Mouse (Mus musculus) MEL (cell line): ENCODE results near the gene Brinp3.

Experiments
- CHD1 ChIP-seq: IDR thresholded peaks from 2 replicates; pipeline ENCODE4 v1.6.1; 2012; ENCODE audit warnings: low read depth, mild to moderate bottlenecking, inconsistent platforms, low read length, improper control_type of control experiment
- CTCF ChIP-seq, 3 experiments: IDR thresholded peaks in 2 of 3; conservative IDR thresholded peaks in 1 of 3; 2 replicates each; pipeline ENCODE4 v1.5.1; 2011 to 2012; ENCODE audit warnings: low read length in 3 of 3, low read depth in 2 of 3, mild to moderate bottlenecking in 2 of 3, improper control_type of control experiment in 1 of 3, inconsistent platforms in 1 of 3, mixed read lengths in 1 of 3, moderate library complexity in 1 of 3; ENCODE audit not compliant: control insufficient read depth in 1 of 3, insufficient read depth in 1 of 3, poor library complexity in 1 of 3, severe bottlenecking in 1 of 3
- E2F4 ChIP-seq: IDR thresholded peaks from 2 replicates; pipeline ENCODE4 v1.6.1; 2011; ENCODE audit warnings: low read depth, low read length, improper control_type of control experiment, borderline replicate concordance
- GATA1 ChIP-seq: IDR thresholded peaks from 2 replicates; pipeline ENCODE4 v1.6.1; 2011; ENCODE audit warnings: low read depth, low read length, improper control_type of control experiment
- KAT2A ChIP-seq: conservative IDR thresholded peaks from 2 replicates; pipeline ENCODE4 v1.6.1; 2012; ENCODE audit warnings: low read depth, low read length, improper control_type of control experiment, inconsistent platforms
- POLR2A ChIP-seq, 2 experiments: IDR thresholded peaks; 2 replicates each; pipeline ENCODE4 v1.6.1; 2011 to 2012; ENCODE audit warnings: low read length in 2 of 2, mild to moderate bottlenecking in 2 of 2, control low read depth in 1 of 2, improper control_type of control experiment in 1 of 2, low read depth in 1 of 2, moderate library complexity in 1 of 2; ENCODE audit not compliant: control insufficient read depth in 1 of 2, insufficient read depth in 1 of 2, poor library complexity in 1 of 2
- SMC3 ChIP-seq: IDR thresholded peaks from 2 replicates; pipeline ENCODE4 v1.6.1; 2011; ENCODE audit warnings: low read depth, low read length, improper control_type of control experiment
- TCF12 ChIP-seq: IDR thresholded peaks from 2 replicates; pipeline ENCODE4 v1.6.1; 2014; ENCODE audit warnings: low read depth, mild to moderate bottlenecking, inconsistent platforms, low read length, improper control_type of control experiment, moderate library complexity
- ZC3H11A ChIP-seq: IDR thresholded peaks from 2 replicates; pipeline ENCODE4 v1.6.1; 2012; ENCODE audit warnings: low read depth, mild to moderate bottlenecking, inconsistent platforms, low read length, improper control_type of control experiment

GRCm38 (mm10) chr1:146632895-146633294 lies 138.3 kb downstream of the Brinp3 start:
- TF ChIP-seq E2F4 (no peak), CHD1 (no peak), CTCF (IDR thresholded peaks at IDR 0.05 in 2 of 3, conservative IDR thresholded peaks at IDR 0.05 in 1 of 3; ENCODE audit: control insufficient read depth in 1 of 3, insufficient read depth in 1 of 3, low read depth in 2 of 3, low read length in 3 of 3, poor library complexity in 1 of 3, severe bottlenecking in 1 of 3) (no peak), SMC3 (no peak), TCF12 (peak; percentile 75), GATA1 (peak; percentile 82), KAT2A (no peak), ZC3H11A (no peak), POLR2A (IDR thresholded peaks at IDR 0.05; ENCODE audit: control insufficient read depth in 1 of 2, insufficient read depth in 1 of 2, low read depth in 1 of 2, low read length in 2 of 2, poor library complexity in 1 of 2) (no peak)
